Mouse (Mus musculus) brain, embryonic 14.5 days (tissue): ENCODE measurements around the gene 4932414N04Rik. TPM values are rescaled to one million over a fixed set of nuclear protein-coding genes. Genes with fewer than 3 reads are reported as not detected.
"Not testable (repeated sequence)": the region's sequence is repeated elsewhere in the genome, so short reads cannot be mapped to it uniquely, and the experiment has no call there.

Source experiments
- DNase-seq: peaks from one replicate; pipeline ENCODE4 v3.0.0-alpha.2; 2011; ENCODE audit warnings: low read depth
- CTCF ChIP-seq: fragments of 200-500 bp; IDR thresholded peaks from 2 replicates; pipeline ENCODE4 v1.5.1; 2012; ENCODE audit warnings: inconsistent platforms, mild to moderate bottlenecking, moderate library complexity, borderline replicate concordance; ENCODE audit not compliant: insufficient read depth, insufficient read length; ENCODE audit errors: extremely low read depth
- POLR2A ChIP-seq: fragments of 200-500 bp; IDR thresholded peaks from 2 replicates; pipeline ENCODE4 v1.6.1; 2012; ENCODE audit warnings: mild to moderate bottlenecking, inconsistent platforms, borderline replicate concordance; ENCODE audit not compliant: poor library complexity, insufficient read depth, insufficient read length, severe bottlenecking; ENCODE audit errors: extremely low read depth
- polyA plus RNA-seq: library from polyadenylated mRNA; depleted of rRNA; stranded (reverse); fragments of >200 nt; gene quantifications from 2 replicates; pipeline ENCODE4 v1.2.3, GENCODE M21; 2012; rRNA removed

Gene 4932414N04Rik
- polyA plus RNA-seq: 0.03 TPM in 1 of 2 replicates, not detected in the other

- DNase-seq: not testable (repeated sequence)
Measured at GRCm38 (mm10) chr2:68656186-68656585, at the start of gene 4932414N04Rik. Gene 4932414N04Rik (plus strand): TSS chr2:68656486.

GRCm38 (mm10) chr2:68732216-68732615 is 75.9 kb downstream of the 4932414N04Rik start:
- no peak for DNase-seq
- TF ChIP-seq POLR2A (no peak), CTCF (no peak)

- no peak for TF ChIP-seq CTCF
- TF ChIP-seq POLR2A: no peak
- DNase-seq: no peak
Measured at GRCm38 (mm10) chr2:68739772-68740739, 83.8 kb downstream of the 4932414N04Rik start.

- peak; percentile 19 for DNase-seq
- no peak for TF ChIP-seq POLR2A
- TF ChIP-seq CTCF: peak; percentile 34; the same call in 1 of the 2 replicates
Measured at GRCm38 (mm10) chr2:68744599-68744998, 88.3 kb downstream of the 4932414N04Rik start.

GRCm38 (mm10) chr2:68756179-68756578 is 99.9 kb downstream of the 4932414N04Rik start:
- no peak for DNase-seq
- TF ChIP-seq POLR2A (no peak), CTCF (no peak)

GRCm38 (mm10) chr2:68756793-68757192 is 100.5 kb downstream of the 4932414N04Rik start:
- TF ChIP-seq CTCF: peak; percentile 71; the same call in 1 of the 2 replicates
- no peak for TF ChIP-seq POLR2A
- peak; percentile 70 for DNase-seq

GRCm38 (mm10) chr2:68765371-68765770 is 109.1 kb downstream of the 4932414N04Rik start:
- TF ChIP-seq CTCF (no peak), POLR2A (no peak)
- DNase-seq: no peak

GRCm38 (mm10) chr2:68767186-68767890 is 111.1 kb downstream of the 4932414N04Rik start:
- peak; percentile 70 for DNase-seq
- no peak for TF ChIP-seq CTCF
- TF ChIP-seq POLR2A: no peak

- DNase-seq: no peak
- TF ChIP-seq CTCF (no peak), POLR2A (no peak)
Measured at GRCm38 (mm10) chr2:68782268-68783132, 126.2 kb downstream of the 4932414N04Rik start.

- DNase-seq: not testable (repeated sequence)
Measured at GRCm38 (mm10) chr2:68783664-68784063, 127.4 kb downstream of the 4932414N04Rik start.
